Mouse (Mus musculus) erythroblast, embryonic 14.5 days (primary cell): Measurements from ENCODE around the gene Gm45716. TPM values are rescaled to one million over a fixed set of nuclear protein-coding genes. Genes with fewer than 3 reads are reported as not detected.
"Not testable (repeated sequence)": the region's sequence is repeated elsewhere in the genome, so short reads cannot be mapped to it uniquely, and the experiment has no call there.

Experiments used
- H3K27me3 ChIP-seq: 2 replicates; pipeline ENCODE4 v1.6.1; 2012; ENCODE audit warnings: inconsistent platforms; ENCODE audit not compliant: control insufficient read depth
- H3K36me3 ChIP-seq: 2 replicates; pipeline ENCODE4 v1.6.1; 2012; ENCODE audit warnings: mild to moderate bottlenecking, inconsistent platforms; ENCODE audit not compliant: control insufficient read depth
- H3K4me1 ChIP-seq: 2 replicates; pipeline ENCODE4 v1.6.1; 2012; ENCODE audit warnings: inconsistent platforms; ENCODE audit not compliant: control insufficient read depth
- H3K4me3 ChIP-seq: replicated peaks from 2 replicates; pipeline ENCODE3; 2012; ENCODE audit warnings: moderate library complexity, mild to moderate bottlenecking, inconsistent platforms
- H3K9me3 ChIP-seq: 2 replicates; pipeline ENCODE4 v1.6.1; 2012; ENCODE audit warnings: low read length, inconsistent platforms, mixed read lengths; ENCODE audit not compliant: control insufficient read depth
- GATA1 ChIP-seq: IDR thresholded peaks from 2 replicates; pipeline ENCODE4 v1.6.1; 2012; ENCODE audit warnings: low read length, inconsistent platforms, mixed read lengths
- TAL1 ChIP-seq: IDR thresholded peaks from 3 replicates; pipeline ENCODE4 v1.6.1; 2012; ENCODE audit warnings: low read length, inconsistent platforms, mixed read lengths
- polyA plus RNA-seq: library from polyadenylated mRNA; stranded (reverse); fragments of >175 nt; gene quantifications from 2 replicates; pipeline ENCODE4 v1.2.3, GENCODE M21; 2012

The Gm45716 gene
- polyA plus RNA-seq, 1 experiment, result 0.04 TPM

DNA sequence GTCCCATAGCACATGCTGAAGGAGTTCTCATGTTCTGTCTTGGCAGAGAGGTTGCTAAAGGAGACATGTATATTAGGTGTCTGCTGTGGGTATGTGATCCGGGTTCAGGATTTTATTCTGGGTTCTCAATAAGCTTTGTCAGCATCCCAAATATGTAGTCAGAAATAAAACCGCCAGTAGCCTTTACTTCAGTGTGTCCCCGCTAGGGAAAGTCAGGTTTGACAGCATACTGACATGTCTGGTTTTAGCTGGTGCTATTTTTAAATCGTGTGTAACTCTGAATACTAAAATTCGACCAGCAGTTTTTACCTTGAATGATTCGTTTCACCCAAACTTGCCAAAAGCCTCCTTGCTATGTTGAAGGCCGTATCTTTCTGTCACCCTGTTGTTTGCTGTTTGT is 78.1 kb downstream of the Gm45716 start:
- Histone ChIP-seq H3K9me3 (no peaks in the 10 kb centered on the region), H3K4me1 (no peaks in the 10 kb centered on the region), H3K4me3 (no peak overlapping the region), H3K36me3 (peaks cover 21% of the 10 kb centered on the region), H3K27me3 (no peaks in the 10 kb centered on the region)
- TF ChIP-seq TAL1 (no peak), GATA1 (no peak)

DNA sequence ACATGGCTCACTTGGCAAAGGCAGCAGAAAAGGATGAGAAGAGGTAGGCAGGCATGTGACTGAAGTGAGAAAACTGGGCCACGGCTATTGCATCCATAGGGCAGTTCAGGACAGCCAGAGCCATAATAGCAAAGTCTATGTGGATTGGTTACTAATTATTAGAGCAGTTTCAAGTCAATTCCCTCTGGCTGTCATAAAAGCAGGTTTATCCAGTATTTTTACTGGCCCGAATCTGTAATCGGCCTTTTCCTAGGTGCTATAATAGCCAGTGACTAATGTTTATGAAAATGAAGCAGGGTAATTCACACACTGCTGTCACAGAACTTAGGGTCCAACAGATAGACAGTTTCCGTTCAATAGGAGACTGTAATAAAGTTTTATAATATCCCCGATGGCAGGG is 81.5 kb downstream of the Gm45716 start:
- Histone ChIP-seq H3K9me3 (no peaks in the 10 kb centered on the region), H3K27me3 (no peaks in the 10 kb centered on the region), H3K4me3 (no peak overlapping the region), H3K4me1 (no peaks in the 10 kb centered on the region), H3K36me3 (peaks cover 4% of the 10 kb centered on the region; the same call in 1 of the 2 replicates)
- TF ChIP-seq GATA1, result no peak
- no peak for TF ChIP-seq TAL1

DNA sequence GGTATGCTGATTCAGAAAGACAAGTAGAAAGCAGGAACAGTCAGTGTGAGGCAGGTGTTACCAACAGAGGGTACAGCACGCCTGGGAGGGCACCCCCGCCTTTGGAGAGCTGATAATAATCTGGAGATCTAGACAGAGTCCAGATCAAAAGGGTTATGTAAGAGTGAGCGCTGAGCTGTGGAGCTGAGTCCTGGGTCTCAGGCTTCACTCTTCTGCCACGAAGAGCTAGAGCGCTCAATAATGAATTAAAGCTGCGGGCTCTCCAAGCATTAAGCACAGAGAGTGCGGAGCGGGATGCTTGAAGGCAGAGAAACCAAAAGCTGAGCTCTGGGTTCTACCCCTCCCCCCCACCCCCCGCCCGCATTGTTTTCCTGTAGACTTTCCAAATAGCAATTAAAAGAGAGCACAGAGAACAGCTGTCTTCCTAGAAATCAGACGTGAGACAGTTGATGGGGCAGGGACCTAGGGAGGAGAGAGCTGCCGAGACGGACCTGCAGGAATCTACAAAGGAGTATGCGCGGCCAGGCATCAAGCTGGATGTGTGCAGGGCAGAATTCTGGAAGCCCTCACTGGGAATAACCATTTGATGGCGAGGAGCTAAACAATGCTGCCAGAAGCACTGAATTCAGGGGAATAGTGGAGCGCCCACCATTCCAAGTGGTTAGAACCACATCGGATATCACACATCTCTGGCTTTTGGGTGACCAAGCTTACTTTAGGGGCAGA is 82.1 kb downstream of the Gm45716 start:
- no peaks in the 10 kb centered on the region; the same call in 1 of the 2 replicates for H3K36me3 ChIP-seq
- H3K4me3 ChIP-seq, result no peak overlapping the region
- no peak for TF ChIP-seq TAL1
- TF ChIP-seq GATA1, result no peak
- H3K4me1 ChIP-seq, result no peaks in the 10 kb centered on the region
- no peaks in the 10 kb centered on the region for H3K27me3 ChIP-seq
- no peaks in the 10 kb centered on the region for H3K9me3 ChIP-seq

DNA sequence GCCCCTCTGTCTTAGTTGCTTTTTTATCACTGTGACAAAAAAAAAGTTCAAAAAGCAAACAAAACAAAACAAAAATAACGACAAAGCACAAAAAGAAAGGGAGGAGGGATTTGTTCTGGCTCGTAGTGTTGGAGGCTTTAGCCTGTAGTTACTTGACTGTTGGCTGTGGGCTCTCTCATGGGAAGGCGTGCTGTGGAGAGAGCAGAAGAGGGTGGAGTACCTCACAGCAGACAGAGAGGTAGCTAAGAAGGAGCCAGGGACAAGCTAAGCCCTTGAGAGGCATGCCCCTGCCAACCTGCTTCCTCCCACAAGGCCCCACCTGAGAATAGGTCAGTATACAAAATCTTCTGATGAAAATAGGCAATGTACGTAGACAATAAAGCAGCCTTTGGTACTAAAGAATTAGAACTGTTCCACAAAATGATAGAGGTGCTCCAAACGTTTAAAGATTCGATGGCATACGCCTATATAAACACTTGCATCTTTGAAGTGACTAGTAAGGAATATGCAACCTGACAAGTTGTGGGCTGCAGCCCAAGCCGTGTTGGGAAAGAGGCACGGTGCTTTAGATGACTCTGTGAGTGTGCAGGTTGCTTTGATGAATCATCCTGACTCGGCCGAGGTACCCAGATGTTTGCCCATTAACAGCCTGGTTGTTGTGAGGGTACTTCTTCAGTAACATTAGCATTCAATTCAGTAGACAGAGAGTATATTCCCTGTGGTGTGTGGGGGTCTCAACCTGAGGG is 82.8 kb downstream of the Gm45716 start:
- Histone ChIP-seq H3K27me3 (no peaks in the 10 kb centered on the region), H3K4me1 (no peaks in the 10 kb centered on the region), H3K9me3 (no peaks in the 10 kb centered on the region), H3K4me3 (no peak overlapping the region), H3K36me3 (no peaks in the 10 kb centered on the region; the same call in 1 of the 2 replicates)
- TF ChIP-seq TAL1, result no peak
- no peak for TF ChIP-seq GATA1

DNA sequence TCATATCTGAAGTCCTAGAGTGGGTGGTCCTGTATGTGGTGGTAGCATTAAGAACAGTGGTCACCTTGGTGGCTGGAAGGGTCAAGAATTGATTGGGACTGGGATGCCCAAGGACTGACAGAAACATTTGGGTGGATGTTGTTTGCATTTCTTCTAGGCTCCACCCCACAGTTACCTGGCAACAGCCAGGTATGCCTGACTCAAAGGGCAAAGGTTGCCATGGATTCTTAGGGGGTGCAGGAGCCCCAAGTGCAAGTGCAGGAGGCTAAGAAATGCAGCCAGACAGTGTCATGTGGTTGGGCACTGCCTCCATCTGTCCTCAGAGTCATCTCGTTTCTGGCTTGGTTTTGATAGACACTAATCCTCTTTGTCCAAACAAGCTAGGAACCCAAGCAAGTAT is 86.7 kb downstream of the Gm45716 start:
- no peaks in the 10 kb centered on the region for H3K9me3 ChIP-seq
- TF ChIP-seq GATA1, result no peak
- TF ChIP-seq TAL1, result no peak
- H3K27me3 ChIP-seq, result no peaks in the 10 kb centered on the region
- no peaks in the 10 kb centered on the region for H3K4me1 ChIP-seq
- no peak overlapping the region for H3K4me3 ChIP-seq
- H3K36me3 ChIP-seq, result no peaks in the 10 kb centered on the region; the same call in 1 of the 2 replicates

DNA sequence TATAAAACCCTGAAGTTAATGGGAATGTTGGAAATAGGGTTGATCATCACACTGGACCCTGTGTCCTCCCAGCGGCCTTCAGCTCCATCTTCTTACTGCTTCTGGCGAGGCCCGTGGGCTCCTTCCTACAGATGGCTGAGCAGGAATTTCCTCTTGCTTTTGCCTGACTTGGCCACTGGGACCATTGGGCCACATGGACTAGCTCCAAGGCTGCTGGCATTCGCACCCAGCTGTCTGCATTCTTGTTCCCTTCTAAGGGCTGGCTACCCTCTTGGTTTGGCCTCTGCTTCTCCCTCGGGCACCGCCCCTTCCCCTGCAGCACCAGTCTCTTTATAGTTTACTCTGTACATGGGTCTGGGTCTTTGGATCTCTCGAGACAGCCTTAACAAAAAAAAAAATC is 88.2 kb downstream of the Gm45716 start:
- TF ChIP-seq GATA1 (no peak), TAL1 (no peak)
- H3K4me1 ChIP-seq, result no peaks in the 10 kb centered on the region
- no peak overlapping the region for H3K4me3 ChIP-seq
- no peaks in the 10 kb centered on the region for H3K27me3 ChIP-seq
- H3K9me3 ChIP-seq, result no peaks in the 10 kb centered on the region
- no peaks in the 10 kb centered on the region; the same call in 1 of the 2 replicates for H3K36me3 ChIP-seq

DNA sequence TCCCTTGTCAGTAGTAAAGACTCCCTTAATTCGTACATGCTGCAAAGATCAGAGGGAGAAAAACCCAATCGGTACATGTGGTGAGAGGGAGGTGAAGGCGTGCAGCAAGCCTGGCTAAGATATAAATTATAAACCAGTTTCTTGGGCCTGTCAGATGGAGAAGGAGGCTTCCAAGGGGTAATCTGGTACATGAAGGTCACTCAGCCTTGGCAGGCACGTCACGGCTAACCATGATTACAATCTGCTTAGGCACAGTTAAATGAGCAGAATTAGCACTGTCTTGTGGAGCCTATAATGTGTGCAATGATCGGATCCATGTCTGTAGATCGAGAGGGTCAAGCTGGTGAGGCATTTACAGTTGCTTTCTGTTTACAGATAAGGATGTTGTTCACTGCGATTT is 88.7 kb downstream of the Gm45716 start:
- Histone ChIP-seq H3K4me1 (no peaks in the 10 kb centered on the region), H3K27me3 (no peaks in the 10 kb centered on the region), H3K4me3 (no peak overlapping the region), H3K9me3 (no peaks in the 10 kb centered on the region), H3K36me3 (no peaks in the 10 kb centered on the region; the same call in 1 of the 2 replicates)
- TF ChIP-seq TAL1 (no peak), GATA1 (no peak)

DNA sequence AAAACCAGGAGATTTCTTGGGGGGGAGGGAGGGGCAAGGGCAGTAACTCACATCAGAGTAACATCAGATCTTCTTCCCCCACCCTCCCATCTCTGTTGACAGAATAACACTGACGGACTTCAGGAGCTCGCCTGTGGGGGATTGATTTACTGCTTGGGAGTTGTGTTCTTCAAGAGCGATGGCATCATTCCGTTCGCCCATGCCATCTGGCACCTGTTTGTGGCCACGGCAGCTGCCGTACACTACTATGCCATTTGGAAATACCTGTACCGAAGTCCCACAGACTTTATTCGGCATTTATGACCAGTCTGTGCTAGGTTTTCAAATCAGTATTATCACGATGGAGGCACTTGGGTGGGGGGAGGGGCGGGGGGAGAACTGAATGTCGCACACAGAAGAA is 89.1 kb downstream of the Gm45716 start:
- Histone ChIP-seq H3K27me3 (no peaks in the 10 kb centered on the region), H3K9me3 (no peaks in the 10 kb centered on the region), H3K4me3 (no peak overlapping the region), H3K4me1 (no peaks in the 10 kb centered on the region), H3K36me3 (no peaks in the 10 kb centered on the region)
- no peak for TF ChIP-seq TAL1
- no peak for TF ChIP-seq GATA1

DNA sequence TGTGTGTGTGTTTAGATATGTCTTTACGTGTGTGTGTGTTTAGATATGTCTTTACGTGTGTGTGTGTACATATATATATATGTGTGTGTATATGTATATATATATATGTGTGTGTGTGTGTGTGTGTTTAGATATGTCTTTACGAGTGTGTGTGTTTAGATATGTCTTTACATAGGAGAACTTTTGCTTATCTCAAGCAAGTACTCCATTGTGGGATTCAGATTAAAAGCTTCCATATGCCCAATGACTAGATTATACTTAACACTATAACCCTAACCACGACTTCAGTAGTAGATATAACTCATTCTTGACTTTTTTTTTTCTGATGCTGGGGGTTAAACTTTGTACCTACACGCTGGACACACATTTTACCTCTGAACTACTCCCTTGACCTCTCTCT is 92.6 kb downstream of the Gm45716 start:
- H3K4me3 ChIP-seq, result no peak overlapping the region
- H3K36me3 ChIP-seq, result no peaks in the 10 kb centered on the region
- no peaks in the 10 kb centered on the region for H3K4me1 ChIP-seq
- H3K27me3 ChIP-seq, result no peaks in the 10 kb centered on the region
- no peaks in the 10 kb centered on the region for H3K9me3 ChIP-seq
- no peak for TF ChIP-seq TAL1
- TF ChIP-seq GATA1, result no peak

DNA sequence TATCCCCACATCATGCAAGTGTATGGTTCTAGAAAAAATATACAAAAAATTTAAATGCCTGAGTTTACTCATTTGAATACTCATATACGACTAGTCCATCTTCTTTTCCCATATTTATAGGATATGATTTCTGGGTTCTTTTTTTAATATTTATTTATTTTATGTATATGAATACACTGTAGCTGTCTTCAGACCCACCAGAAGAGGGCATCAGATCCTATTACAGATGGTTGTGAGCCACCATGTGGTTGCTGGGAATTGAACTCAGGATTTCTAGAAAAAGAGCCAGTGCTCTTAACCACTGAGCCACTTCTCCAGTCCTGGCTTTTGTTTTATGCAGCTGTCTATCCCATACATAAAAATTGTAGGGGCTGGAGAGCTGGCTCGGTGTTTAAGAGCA is 94.5 kb downstream of the Gm45716 start:
- not testable (repeated sequence) for H3K4me3 ChIP-seq, H3K4me1 ChIP-seq, H3K9me3 ChIP-seq, H3K27me3 ChIP-seq, H3K36me3 ChIP-seq
